Mouse (Mus musculus) spleen, adult 2 months (tissue): ENCODE measurements at regions not wholly inside any gene's neighbourhood (a gene's known extent, or its start where the extent isn't known, plus 50 kb on each side); places are given as distances from the start of the nearest gene placed in this dataset.

Source experiments
- CTCF ChIP-seq: fragments of 200-500 bp; IDR thresholded peaks from 2 replicates; pipeline ENCODE4 v1.5.1; 2011; ENCODE audit warnings: mild to moderate bottlenecking, inconsistent platforms; ENCODE audit not compliant: insufficient read depth, insufficient read length, insufficient replicate concordance; ENCODE audit errors: extremely low read depth
- POLR2A ChIP-seq: fragments of 200-500 bp; IDR thresholded peaks from 2 replicates; pipeline ENCODE4 v1.6.1; 2011; ENCODE audit warnings: low read depth, low read length, inconsistent platforms

DNA sequence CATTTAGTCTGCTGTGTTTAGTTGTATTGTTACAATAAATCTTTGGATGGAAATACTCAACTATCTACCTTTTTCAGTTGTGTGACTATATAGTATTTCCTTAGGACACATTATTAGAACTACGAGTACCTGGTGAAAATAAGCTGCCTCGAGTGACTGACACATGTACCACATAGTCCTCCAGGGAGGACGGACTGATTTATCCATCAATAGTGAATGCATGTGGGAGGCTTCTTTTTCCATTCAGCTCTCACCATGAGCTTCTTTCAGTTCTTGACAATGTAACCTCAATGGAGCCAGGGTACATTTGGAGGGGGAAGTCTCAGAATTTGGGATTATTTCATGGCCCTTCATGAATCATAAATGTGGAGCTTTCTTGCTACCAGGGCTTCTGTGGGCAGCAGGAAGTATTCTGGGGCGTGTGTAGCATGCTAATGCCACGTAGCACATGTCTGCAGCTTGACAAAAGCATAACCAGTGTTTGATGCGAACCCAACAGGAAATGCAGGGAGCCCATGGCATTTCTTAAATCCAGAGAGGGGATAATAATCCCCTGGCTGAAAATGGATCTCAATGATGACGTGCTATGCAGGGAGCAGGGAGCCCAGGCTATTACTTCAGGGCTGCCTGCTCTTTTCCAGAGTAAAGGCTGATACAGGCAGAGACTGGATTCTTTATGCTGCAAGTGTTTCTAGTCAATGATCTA, 178.7 kb downstream of the Plk2 start:
- TF ChIP-seq CTCF (no peak), POLR2A (no peak)
